Mouse (Mus musculus) thymus, postnatal 4 days (tissue): ENCODE measurements around the gene Dock6.
"Not testable (repeated sequence)": the region's sequence is repeated elsewhere in the genome, so short reads cannot be mapped to it uniquely, and the experiment has no call there.

Source experiments
- DNase-seq: peaks from one replicate; pipeline ENCODE4 v3.0.0; 2021

Gene Dock6

GRCm38 (mm10) chr9:21773396-21773795 is 79.0 kb downstream of the Dock6 start:
- DNase-seq, result not testable (repeated sequence)

GRCm38 (mm10) chr9:21769558-21770183 is 82.8 kb downstream of the Dock6 start:
- no peak for DNase-seq

DNA sequence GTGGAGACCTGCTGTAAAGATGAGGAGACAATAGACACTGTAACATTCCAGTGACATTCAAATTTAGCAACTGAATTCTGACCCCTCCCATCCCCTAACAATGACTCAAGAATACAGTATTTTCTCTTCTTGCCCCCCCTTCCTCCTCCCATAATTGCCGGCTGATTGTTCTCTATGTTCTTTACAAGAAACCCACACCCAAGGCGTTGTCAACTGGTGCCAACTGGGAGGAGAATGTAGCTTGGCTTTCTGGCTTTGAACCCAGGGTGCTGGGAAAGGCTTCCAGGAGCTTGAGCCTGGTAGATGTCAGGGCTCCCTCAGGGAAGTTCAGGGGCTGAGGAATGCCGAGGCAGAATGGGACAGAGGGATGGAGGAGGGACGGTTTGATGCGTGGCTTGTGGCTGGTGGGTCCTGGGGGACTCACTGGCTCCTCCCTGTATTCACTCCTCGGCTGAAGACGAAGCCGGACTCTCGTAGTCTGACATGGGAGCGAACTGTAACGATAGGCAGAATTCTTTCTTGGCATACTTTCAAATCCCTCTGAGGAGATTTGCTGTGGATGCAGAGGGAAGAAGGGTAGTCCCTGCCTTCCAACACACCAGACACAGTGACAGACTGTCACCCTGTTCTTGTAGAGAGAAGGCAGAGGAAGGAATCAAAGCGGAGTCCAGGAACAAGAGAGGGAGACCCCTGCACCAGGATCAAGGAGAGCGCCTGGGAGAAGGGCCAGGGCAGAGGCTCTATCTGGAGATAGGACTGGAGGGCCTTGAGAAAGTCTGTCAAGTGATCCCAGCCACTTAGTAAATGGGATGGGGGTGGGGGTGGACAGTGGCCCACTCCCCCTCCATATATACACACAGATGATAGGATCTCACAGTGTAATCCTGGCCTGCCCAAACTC is 83.7 kb downstream of the Dock6 start:
- no peak for DNase-seq

DNA sequence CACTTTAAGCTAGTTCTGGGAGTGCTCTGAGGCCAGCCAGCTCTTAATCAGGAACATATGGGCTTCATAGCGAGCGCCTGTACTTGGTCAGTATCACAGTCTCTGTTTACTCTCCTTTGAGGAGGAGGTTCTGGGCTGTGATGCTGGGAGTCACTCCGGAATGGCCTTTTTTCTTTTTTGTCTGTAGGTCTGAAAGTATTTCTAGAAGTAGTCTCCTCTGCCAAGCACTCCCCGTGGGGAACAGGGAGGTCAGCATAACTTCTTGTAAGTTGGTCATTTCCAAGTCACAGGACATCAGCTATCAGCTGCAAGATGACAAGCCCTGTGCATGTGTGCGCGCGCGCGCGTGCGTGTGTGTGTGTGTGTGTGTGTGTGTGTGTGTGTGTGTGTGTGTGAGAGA is 84.5 kb downstream of the Dock6 start:
- DNase-seq, result no peak

GRCm38 (mm10) chr9:21764084-21764999 is 88.1 kb downstream of the Dock6 start:
- DNase-seq, result no peak

- no peak for DNase-seq
Measured at GRCm38 (mm10) chr9:21762135-21762534, 90.3 kb downstream of the Dock6 start.

DNA sequence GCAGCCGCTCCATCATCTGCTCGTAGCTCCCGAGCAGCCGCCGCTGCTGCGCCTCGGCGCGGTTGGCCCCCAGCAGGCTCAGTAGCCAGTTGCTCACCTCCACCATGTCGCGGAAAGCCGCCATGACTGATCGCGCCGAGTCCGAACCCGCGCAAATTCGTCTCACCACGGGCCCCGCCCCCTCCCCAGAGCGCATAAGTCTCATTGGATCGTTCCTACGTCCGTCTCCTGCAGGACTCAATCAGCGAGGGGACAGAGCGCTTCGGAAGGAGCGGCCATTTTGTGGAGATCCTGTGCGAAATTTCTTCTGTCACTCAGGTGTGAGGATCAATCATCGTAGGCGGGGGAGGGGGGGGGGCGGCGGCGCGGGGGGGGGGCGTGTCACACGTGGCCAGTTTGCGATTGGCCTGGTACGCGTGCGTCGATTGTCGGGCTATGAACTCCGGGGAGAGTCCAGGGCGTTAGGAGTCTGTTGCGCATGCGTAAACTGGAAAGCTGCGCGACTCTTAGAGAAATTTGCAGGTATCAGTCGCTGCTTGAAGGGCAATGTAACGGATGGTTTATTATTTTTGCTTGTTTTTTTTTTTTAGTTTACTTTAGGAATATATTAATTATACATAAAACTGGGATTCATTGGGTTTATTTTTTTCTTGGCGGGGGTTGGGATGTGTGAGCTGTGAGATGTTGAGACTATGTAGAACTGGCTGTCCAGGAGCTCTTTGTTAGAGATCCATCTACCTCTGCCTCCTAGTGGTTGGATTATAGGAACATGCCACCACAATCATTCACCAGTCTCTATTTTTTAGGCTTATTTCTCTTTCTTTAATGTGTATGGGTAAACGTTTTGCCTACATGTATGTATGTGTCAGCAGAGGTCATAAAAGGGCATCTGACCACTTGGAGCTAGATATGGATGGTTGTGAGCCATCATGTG is 92.0 kb downstream of the Dock6 start, which contains the start of gene Spc24:
Gene Spc24 (minus strand): TSS at position 149 of the 934 bp plus-strand sequence.
- DNase-seq, result peak; percentile 96

DNA sequence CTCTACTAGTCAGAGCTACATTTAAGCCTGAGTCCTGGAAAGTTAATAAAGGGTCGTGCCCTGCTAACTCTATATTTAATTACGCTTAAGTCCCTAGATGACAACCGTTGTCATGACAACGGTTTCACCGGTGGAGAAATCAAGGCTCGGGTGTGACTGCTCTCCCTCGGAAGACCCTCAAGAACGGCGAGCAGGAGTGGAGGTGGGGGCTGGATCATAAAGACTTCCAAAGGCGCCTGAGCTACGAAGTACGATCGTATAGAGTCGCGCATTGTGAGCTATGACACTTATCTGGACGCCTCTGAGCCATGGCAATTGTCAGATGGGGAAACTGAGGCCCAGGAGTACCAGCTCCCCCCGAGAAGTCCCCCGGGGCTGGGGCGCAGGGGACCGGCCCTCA is 92.7 kb downstream of the Dock6 start:
- DNase-seq, result no peak

DNA sequence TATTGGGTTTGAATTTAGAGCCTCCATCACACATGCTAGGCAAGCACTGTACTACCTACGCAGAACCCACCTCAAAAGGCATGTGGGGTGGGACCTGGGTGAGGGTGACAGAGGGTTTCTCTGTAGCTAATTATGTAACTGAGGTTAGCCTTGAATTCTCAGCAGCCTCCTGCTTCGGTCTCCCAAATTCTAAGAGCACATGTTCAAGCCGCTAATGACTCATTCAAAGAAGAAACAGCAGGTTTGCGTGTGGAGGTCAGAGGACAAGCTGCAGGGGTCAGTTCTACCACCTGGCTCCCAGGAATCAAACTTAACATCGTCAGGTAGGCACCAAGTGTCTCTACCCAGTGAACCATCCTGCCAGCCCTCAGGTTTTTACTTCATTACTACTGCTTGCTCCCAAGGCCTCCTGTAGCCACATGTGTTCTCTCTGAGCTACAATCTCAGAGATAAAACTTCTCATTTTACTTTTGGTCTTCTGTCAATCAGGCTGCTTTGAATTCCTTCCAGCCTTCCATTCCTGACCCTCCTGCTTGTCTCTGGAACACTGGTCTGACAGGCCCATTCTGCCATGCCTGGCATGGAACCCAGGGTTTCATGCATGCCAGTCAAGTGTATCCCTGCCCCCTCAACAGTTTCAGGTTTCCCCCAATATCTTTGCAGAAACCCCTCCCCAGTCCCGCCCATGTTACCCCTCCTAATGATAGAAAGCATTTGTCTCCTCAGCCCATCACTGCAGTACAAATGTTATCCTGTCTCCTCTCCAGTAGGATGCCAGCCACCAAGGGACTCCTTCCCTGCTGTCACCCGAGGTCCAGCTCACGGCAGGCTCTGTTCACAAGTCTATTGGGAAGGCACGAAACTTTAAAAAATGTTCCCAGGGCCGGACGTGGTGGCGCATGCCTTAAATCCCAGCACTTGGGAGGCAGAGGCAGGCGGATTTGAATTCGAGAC is 93.6 kb downstream of the Dock6 start:
- no peak for DNase-seq

DNA sequence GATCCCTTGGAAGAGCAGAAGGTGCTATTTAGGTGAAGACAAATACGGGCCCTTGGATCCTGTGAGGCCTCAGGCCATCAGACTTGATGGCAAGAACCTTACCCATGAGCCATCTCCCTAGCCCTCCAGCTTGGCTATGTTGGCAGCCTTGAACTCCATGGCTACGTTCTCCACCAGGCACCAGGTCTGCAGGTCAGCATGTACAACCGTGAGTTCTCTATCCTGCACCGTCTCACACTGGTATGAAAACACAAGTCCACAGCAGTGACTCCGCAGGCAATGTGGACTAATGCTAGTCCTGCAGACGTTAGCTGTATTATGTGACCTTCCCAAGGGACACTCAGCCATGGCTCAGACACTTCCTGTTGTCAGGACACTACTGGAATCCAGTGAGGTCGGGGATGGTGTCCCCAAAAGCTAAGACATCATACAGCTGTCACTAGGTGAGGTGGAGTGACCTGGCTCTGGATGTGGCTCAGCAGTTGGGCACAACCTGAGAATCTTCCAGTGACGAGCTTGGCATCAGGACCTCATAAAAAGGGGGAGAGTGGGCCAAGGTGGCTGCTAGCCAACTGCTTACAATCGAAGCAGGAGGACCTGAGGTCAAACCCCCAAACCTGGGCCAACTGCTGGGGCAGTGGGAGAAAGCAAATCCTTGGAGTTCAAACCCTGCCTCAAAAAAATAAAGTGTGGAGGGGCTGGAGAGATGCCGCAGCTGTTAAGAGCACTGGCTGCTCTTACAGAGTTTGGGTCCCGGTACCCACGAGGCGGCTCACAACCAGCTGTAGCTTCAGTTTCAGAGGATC is 97.7 kb downstream of the Dock6 start:
- no peak for DNase-seq

DNA sequence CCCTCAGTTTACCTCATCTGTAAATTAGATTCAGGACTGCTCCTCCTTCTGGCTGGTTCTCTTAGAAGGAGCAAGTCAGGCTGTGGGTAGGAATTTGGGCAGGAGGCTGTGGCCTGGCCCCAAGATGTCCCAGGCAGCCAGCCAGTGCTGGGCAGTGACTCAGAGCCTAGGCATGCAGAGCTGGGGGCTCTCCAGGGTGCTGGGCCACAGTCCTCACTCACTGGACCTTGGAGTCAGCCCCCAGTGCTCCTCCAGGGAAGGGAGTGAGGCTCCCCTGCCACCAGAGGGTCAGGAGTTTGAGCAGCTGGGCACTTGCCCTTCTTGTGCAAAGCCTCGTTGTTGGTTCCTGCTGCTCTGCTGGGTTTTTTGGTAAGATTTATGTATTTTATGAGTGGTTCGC is 98.4 kb downstream of the Dock6 start:
- DNase-seq, result no peak

DNA sequence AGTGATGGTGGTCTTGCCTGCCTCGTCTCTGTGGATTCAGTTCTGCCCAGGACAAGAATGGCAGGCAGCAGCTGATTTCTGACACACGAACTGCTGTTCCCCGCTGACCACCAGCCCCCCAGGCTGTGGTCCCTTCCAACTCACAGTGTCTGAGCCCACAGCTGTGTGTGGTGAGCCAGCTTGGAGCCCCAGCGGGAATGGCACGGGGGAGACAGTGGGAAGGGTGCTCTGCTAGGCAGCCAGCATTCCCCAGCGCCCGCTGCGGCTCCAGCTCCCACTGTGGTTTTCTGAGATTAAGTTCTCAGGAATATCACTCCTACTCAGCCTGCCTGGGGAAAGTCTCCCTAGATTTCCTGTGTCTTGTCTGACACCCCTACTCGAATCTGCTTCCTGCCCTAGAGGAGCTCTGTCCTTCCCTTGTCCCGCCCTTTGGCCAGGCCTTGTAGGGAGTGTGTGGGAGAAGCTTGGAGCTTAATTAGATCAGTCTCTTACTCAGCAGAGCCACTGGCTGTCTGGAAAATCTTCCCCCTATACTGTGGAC is 100.1 kb downstream of the Dock6 start:
- no peak for DNase-seq

DNA sequence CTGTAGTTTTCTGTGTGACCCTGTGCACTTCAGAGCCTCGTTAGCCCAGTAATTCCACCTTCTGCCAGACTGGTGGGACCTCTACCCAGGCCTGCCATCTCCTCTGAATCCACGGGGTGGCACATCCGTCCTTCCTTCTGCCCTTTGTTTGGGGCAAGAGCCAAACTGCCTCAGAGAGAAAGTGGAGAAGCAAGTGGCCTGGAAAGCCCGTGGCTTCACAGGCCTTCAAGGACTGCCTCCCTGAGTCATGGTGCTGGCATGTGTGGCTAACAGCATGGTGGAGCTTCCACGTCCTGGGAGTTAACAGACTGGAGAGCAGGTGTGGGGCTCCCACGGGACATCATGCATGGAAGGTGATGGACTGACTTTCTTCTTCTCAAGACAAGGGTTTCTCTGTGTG is 101.1 kb downstream of the Dock6 start:
- DNase-seq, result no peak

GRCm38 (mm10) chr9:21750370-21750769 is 102.1 kb downstream of the Dock6 start:
- no peak for DNase-seq
